Mouse (Mus musculus): ENCODE data around the gene Tmcc3. TPM values are rescaled to one million over a fixed set of nuclear protein-coding genes. Genes with fewer than 3 reads are reported as not detected.

Tmcc3 gene
- total RNA-seq (2021), result 10 to 100 TPM; 30.9 to 34.0 TPM

DNA sequence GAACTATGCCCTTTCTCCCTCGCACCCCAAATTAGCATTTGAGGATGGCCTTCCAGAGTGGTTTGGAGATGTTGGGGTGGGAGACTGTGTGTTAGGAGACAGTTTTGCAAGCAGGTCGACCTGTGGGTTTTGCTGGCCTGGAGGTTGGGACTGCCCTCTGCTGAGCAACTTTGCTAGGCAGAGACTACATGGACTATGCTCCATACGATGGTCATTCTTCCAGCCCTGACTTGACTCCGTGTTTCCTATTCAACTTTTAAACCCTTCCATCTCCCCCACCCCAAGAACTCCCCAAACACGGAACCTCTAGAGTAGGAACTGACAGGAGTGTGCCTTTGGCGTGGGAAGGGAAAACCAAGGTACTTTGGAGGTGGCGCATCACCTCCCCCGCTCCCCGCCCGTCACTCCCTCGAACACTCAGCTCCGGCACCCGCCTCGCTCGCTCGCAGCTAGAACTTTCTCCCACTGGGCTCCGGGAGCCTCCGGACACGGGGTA, at the start of gene Tmcc3:
Gene Tmcc3 (plus strand): TSS at position 439 of the 496 bp plus-strand sequence.
- intact Hi-C loops (cut with DNase I), result no loop called here

DNA sequence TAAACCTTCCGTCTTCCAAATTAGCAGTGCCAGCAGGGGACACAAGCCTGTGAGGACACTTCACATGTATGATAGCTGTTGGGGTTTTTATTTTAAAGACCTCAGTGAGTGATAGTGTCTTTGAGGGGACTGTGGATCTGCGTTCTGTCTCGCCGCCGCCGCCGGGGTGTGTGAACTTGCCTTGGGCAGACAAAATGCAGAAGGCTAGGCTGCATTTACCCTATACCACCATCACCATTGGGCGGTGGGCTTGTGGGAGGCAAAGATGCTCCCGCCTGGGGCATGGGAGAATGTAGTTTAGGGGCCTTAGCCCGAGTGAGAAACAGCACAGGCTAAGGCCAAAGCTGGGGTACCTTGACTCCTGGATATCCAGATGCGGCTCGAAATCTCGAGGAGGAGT, 49.1 kb upstream of the Tmcc3 start:
- DNase-seq, result no peak
- intact Hi-C loops (cut with DNase I), result no loop called here

More for the DNA sequence above, at the start of gene Tmcc3:
- no peak for DNase-seq

DNA sequence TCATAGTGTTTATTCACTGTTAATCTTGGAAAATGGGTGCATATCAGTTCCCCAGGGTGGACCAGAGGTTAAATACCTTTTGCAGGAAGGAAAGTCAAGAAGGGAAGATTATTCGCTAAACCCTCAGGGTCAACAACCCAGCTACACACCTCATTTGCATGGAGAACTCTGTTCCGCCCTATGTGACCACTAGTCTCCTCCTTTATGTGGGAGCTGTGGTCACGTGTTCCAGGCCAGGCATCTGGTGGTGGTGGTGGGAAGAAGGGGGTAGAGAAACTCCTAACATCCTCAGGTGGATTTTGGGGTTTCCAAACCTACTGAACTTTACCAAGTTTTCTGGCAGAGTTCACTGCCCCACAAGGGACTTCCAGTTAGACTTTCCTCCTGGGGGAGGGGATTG, 48.5 kb upstream of the Tmcc3 start:
- intact Hi-C loops (cut with DNase I), result no loop called here
- DNase-seq, result no peak

DNA sequence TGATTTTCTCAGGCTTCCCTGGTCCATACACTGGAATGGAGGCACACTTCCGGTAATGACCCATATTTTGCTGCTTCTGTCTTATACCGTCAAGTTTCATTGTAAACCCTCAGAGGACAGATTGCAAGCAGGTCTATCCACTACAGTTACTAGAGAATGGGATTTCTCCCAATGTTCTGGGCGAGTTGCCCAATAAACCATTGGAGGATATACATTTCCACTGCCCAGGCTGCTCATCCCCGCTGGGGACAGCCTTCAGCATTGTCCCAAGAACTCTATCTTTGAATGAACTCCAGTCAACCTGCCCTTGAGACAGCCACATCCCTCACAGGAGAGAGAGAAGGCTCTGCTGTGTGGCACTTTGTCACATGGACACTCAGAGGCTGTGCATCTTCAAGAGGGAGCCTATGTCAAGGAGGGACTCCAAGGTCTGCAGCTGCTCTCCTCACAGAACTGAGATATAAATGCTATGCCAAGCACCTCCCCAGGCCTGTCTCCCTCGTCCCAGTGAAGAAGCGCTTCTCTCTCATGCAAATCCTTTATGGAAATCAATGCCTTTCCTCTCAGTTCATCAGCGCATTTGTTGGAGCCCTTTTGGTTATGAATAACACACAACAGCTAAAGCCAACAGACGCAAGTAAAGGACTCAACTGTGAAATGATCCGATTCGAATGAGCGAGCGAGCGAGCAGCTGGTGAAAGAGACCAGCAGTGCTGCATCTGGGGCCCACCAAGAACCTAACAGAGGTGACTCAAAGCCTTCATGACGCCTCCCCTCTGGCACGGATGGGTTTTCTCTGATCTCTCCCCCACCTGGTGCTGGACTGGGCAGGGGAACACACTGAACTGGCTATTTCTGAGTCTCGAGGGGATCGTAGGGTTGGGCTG, 45.9 kb upstream of the Tmcc3 start:
- no peak for DNase-seq

DNA sequence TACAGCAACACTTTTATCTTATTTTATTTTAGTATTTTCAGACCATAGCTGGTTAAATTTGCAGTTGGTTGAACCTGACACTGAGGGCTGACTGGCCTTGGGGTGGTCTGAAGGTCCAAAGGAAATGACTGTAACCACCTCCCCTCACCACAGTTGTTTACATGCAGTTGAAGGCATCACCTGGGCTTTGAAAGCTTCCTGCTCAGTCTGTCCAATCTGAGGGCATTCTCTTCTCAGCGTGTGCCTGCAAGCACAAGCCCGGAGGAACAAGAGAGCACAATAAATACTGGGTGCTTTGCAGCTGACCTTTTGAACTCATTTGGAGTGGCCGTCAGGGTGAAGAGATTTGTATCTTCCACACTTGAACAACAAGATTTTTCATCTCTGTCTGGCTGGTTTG, 36.4 kb upstream of the Tmcc3 start:
- DNase-seq, result no peak
- intact Hi-C loops (cut with DNase I), result no loop called here

More for the DNA sequence above, 45.9 kb upstream of the Tmcc3 start:
- intact Hi-C loops (cut with DNase I), result no loop called here

- intact Hi-C loops (cut with DNase I), result no loop called here
- no peak for DNase-seq
Measured at GRCm38 (mm10) chr10:94276511-94276910, 35.2 kb upstream of the Tmcc3 start.

DNA sequence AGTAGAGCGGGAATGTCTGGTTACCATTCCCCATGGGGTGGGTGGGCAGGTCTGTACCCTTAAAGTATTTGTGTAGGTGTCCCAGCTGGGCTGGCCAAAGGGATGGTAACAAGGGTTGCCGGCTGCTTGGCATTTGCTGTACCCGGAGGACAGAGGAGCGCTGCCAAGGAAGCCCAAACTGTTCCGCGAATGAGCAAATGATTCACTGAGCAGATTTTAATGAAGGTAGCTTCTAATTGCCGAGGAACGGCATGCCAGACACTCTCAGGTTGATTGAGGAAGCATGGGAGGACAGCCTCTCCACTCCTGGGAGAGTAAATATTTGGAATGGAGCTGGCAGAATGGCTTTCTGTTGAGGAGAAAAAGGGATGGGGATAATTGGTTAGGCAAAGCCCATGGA, 29.6 kb upstream of the Tmcc3 start:
- intact Hi-C loops (cut with DNase I), result no loop called here
- DNase-seq, result no peak

DNA sequence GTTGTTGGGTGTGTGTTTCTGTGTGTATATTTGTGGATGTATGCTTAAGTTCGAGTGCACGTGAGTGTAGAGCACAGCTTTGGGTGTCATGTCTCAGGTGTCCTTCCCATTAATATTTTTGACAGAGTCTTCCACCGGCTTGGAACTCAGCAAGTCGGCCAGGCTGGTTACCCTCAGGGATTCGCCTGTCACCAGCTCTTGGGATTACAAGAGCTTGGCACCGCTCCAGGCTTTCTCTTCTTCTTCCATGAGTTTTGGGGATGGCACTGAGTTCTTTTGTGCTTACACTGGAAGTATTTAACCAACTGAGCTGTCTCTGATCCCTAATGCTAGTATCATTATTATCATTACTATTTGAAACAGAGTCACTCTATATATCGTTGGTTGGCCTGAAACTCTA, 29.0 kb upstream of the Tmcc3 start:
- intact Hi-C loops (cut with DNase I), result no loop called here
- no peak for DNase-seq

DNA sequence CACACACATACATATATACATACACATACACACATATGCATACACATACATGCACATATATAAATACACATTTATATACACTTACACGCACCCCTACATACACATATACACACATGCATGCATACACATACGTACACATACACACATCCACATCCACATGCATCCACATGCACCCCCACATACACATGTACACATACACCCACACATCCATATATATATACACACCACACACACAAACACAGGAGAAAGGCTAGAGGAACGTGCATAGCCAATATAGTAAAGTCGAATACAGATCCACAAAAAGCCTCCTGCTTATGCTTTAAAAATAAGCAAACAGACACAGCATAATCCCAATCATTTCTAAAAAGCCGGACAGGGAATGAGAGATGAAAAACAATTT, 17.3 kb upstream of the Tmcc3 start:
- no peak for DNase-seq
- intact Hi-C loops (cut with DNase I), result no loop called here

GRCm38 (mm10) chr10:94294933-94295750, 16.6 kb upstream of the Tmcc3 start:
- intact Hi-C loops (cut with DNase I), result no loop called here
- DNase-seq, result no peak

- intact Hi-C loops (cut with DNase I), result no loop called here
- DNase-seq, result no peak
Measured at GRCm38 (mm10) chr10:94295923-94296605, 15.7 kb upstream of the Tmcc3 start.

GRCm38 (mm10) chr10:94298471-94298870, 13.3 kb upstream of the Tmcc3 start, which contains the start of gene Gm4792:
Gm4792 (minus strand) TSS chr10:94298703.
- DNase-seq, result no peak
- intact Hi-C loops (cut with DNase I), result no loop called here

DNA sequence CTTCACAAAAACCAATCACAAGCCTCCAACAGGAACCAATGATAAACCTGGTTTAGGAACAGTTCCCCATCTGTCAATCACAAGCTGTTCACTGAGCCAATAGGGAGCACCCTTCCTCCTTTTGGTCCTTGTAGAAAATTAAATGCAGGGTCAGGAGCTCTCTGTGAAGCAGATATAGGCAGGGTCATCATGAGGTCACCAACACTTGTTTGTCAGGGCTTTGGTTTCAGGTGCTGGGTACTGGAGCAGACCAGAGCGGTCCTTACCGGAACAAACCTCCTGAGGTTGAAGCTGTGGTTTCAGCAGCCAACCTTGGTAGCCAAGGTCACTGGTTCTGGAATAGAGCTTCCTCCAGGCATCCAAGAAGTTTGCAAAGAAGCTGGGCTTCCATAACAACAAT, 12.4 kb upstream of the Tmcc3 start:
- DNase-seq, result no peak
- intact Hi-C loops (cut with DNase I), result no loop called here

- intact Hi-C loops (cut with DNase I), result no loop called here
Measured at GRCm38 (mm10) chr10:94304064-94304657, 7.6 kb upstream of the Tmcc3 start.

GRCm38 (mm10) chr10:94305526-94305925, 6.2 kb upstream of the Tmcc3 start:
- DNase-seq, result peak; percentile 46 to 70
- intact Hi-C loops (cut with DNase I), result no loop called here

More at GRCm38 (mm10) chr10:94304064-94304657, 7.6 kb upstream of the Tmcc3 start:
- DNase-seq, result no peak

- intact Hi-C loops (cut with DNase I), result no loop called here
- no peak for DNase-seq
Measured at GRCm38 (mm10) chr10:94310499-94311267, 1.1 kb upstream of the Tmcc3 start.

DNA sequence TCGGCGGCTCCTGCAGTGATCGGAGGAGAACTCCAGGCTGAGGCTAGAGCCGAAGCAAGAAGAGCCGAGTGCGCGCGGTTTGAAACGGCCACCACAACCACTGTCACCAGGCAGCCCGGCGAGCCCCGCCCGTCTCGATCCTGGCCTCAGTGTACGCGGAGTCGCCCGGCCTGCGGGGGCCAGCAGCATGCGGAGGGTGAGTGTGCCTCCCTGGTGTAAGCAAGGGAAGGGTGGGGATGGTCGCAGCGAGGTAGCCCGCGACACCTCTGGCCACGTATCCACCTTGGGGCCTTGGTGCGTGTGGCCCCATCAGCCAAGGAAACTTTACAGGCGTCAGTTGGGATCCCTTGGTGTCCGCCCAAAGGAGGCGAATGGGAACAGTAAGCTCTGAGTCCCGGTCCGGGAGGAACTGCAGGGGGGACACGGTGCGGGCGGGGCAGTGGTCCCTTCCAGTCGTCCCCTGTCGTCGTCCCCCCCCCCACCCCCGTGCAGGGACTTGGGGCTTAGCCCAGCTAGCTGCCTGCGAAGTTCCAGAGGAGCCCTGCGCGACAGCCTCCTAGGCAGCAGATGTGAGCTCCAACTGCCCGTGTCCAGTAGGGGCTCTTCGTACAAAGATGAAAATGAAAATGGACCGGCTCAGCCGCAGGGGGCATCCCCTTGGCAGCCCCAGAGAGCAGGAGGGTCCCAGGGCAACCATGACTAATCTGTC, 412 bp downstream of the Tmcc3 start:
- intact Hi-C loops (cut with DNase I), result no loop called here
- peak; percentile 5 to 12 for DNase-seq

- DNase-seq, result no peak
- intact Hi-C loops (cut with DNase I), result no loop called here
Measured at GRCm38 (mm10) chr10:94313146-94313545, 1.4 kb downstream of the Tmcc3 start.

DNA sequence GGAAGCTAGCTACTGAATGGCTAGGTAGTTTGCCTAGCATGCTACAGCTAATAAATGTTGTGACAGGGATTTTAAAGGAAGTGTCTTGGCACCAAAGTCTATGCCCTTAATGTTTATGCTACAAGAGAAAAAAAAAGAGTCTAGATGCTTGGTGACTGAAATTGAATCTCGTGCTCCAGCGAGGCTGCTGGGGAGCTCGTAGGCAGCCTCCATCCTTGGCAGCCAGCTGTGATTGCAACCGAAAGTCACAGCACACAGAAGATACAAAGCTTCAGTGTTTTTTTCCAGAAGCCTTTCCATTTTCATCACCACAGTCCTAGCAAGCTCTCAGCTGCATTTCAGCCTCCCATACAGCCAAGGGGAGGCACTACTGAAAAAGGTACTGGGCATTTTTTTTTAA, 6.8 kb downstream of the Tmcc3 start:
- DNase-seq, result no peak
- intact Hi-C loops (cut with DNase I), result no loop called here

Data from heart, postnatal 10 days (tissue).